In genomic region chr11:96407191-96408072, GRCm38 (mm10) we compare ENCODE assay signal across 8 mouse cellular contexts. TPM values are rescaled to one million over a fixed set of nuclear protein-coding genes. Genes with fewer than 3 reads are reported as not detected.
DNase-seq lines count a peak whose midpoint lies in the region; ATAC-seq lines count a peak whose summit lies in the region.

No protein-coding gene starts in this region.

- peak; percentile 24 for DNase-seq in A20 (ENCODE audit: low read depth, low spot score)
- peak; percentile 31 for DNase-seq in adipocyte (ENCODE audit: low spot score)
- DNase-seq in heart, postnatal 25 days (ENCODE audit: low spot score) = peak; percentile 40
- peak; percentile 13 to 71 for DNase-seq in left cerebral cortex, postnatal 10 days (ENCODE audit: extremely low spot score in 1 of 2, low spot score in 2 of 2)
- DNase-seq in right cerebral cortex, postnatal 25 days = peak; percentile 23
- DNase-seq in yolk sac, embryonic 10.5 days (ENCODE audit: low spot score) = peak; percentile 44

- peak overlapping the region; percentile 22 for H3K4me3 ChIP-seq in forebrain, embryonic 13.5 days

- ATAC-seq in forebrain, embryonic 13.5 days = no peak
- peak; percentile 77 for ATAC-seq in megakaryocyte progenitor cell, adult 5-6 weeks (replicated peaks; ENCODE audit: poor library complexity)

- 12% methylated on average over 36 of the region's 36 CpGs for WGBS in forebrain, embryonic 13.5 days

- intact Hi-C loops in heart, postnatal 25 days (cut with DNase I) = loop anchor here (2.0 kb wide), 1 partner anchor 105 kb away; the partner anchor contains the start of gene Hoxb5
- intact Hi-C loops in left cerebral cortex, postnatal 10 days (cut with DNase I) = no loop called here

- peak overlapping the region; percentile 56 for H3K4me2 ChIP-seq in forebrain, embryonic 13.5 days

- peaks cover 5% of the 10 kb centered on the region; the same call in 1 of the 2 replicates for H3K9me3 ChIP-seq in forebrain, embryonic 13.5 days (replicated peaks)

- peaks cover 11% of the 10 kb centered on the region for H3K4me1 ChIP-seq in forebrain, embryonic 13.5 days

- no peaks in the 10 kb centered on the region for H3K36me3 ChIP-seq in forebrain, embryonic 13.5 days (ENCODE audit: poor library complexity, severe bottlenecking)

- no peak overlapping the region for H3K27ac ChIP-seq in forebrain, embryonic 13.5 days

- H3K9ac ChIP-seq in forebrain, embryonic 13.5 days = peak overlapping the region; percentile 2; the same call in 1 of the 2 replicates

- H3K27me3 ChIP-seq in forebrain, embryonic 13.5 days = peaks cover 28% of the 10 kb centered on the region

RNA-seq across cellular contexts. Expression of gene Hoxb1, which starts 41.9 kb away (rescaled TPM):
- polyA plus RNA-seq in forebrain, embryonic 13.5 days (2015; fragmentation: Nextera tagmentation; extraction: Ambion mirVana) = not detected in 2 replicates
- not detected for total RNA-seq in heart, postnatal 25 days (2021)
- total RNA-seq in left cerebral cortex, postnatal 10 days (2021) = not detected
- not detected in 2 replicates for total RNA-seq in megakaryocyte progenitor cell, adult 5-6 weeks (2015)
- not detected in 2 replicates for total RNA-seq in megakaryocyte progenitor cell, adult 5-6 weeks (2017)

RNA-seq across cellular contexts. Expression of gene Skap1, which starts 57.0 kb away (rescaled TPM):
- polyA plus RNA-seq in forebrain, embryonic 13.5 days (2015; fragmentation: Nextera tagmentation; extraction: Ambion mirVana) = 2.5 and 4.0 TPM in 2 replicates
- total RNA-seq in heart, postnatal 25 days (2021) = under 1 TPM in 1 of 2 experiments, not detected in 1; 0.17 TPM
- 1 to 10 TPM; 1.3 to 1.6 TPM for total RNA-seq in left cerebral cortex, postnatal 10 days (2021)
- 0.32 TPM in 1 of 2 replicates, not detected in the other for total RNA-seq in megakaryocyte progenitor cell, adult 5-6 weeks (2015)
- 0.46 TPM in 1 of 2 replicates, not detected in the other for total RNA-seq in megakaryocyte progenitor cell, adult 5-6 weeks (2017)

RNA-seq across cellular contexts. Expression of gene Hoxb2, which starts 57.1 kb away (rescaled TPM):
- polyA plus RNA-seq in forebrain, embryonic 13.5 days (2015; fragmentation: Nextera tagmentation; extraction: Ambion mirVana) = not detected in 2 replicates
- 1 to 10 TPM in 1 of 2 experiments, under 1 TPM in 1; 0.81 to 1.3 TPM for total RNA-seq in heart, postnatal 25 days (2021)
- total RNA-seq in left cerebral cortex, postnatal 10 days (2021) = not detected
- 0.07 and 0.49 TPM in 2 replicates for total RNA-seq in megakaryocyte progenitor cell, adult 5-6 weeks (2015)
- total RNA-seq in megakaryocyte progenitor cell, adult 5-6 weeks (2017) = 0.12 and 0.14 TPM in 2 replicates
